Mouse (Mus musculus) lung, postnatal 0 days (tissue): ENCODE data around the gene Ift80. TPM values are rescaled to one million over a fixed set of nuclear protein-coding genes. Genes with fewer than 3 reads are reported as not detected.

ENCODE experiments used
- ATAC-seq: fragments of 200-750 bp; cut with Nextera tagmentation; 2 replicates; pipeline ENCODE4 v1.8.0; 2017; ENCODE audit warnings: moderate library complexity
- DNase-seq: peaks from one replicate; pipeline ENCODE4 v3.0.0-alpha.2; 2016; ENCODE audit warnings: low spot score
- H3K27ac ChIP-seq: fragments of 300-500 bp; sonication (generic); 2 replicates; pipeline ENCODE4 v1.5.1; 2014; ENCODE audit warnings: antibody characterized with exemption, mild to moderate bottlenecking, low read length, mixed read lengths
- H3K27me3 ChIP-seq: fragments of 300-500 bp; sonication (generic); replicated peaks from 2 replicates; pipeline ENCODE4 v1.6.1; 2014; ENCODE audit warnings: low read length, mixed read lengths; ENCODE audit not compliant: insufficient read depth
- H3K36me3 ChIP-seq: fragments of 300-500 bp; sonication (generic); 2 replicates; pipeline ENCODE4 v1.6.1; 2014; ENCODE audit warnings: low read length, mixed read lengths; ENCODE audit not compliant: insufficient read depth
- H3K4me1 ChIP-seq: fragments of 300-500 bp; sonication (generic); 2 replicates; pipeline ENCODE4 v1.6.1; 2014; ENCODE audit warnings: antibody characterized with exemption, low read depth, low read length, mixed read lengths; ENCODE audit not compliant: insufficient read depth
- H3K4me2 ChIP-seq: fragments of 300-500 bp; sonication (generic); replicated peaks from 2 replicates; pipeline ENCODE4 v1.6.1; 2014; ENCODE audit warnings: low read depth, mild to moderate bottlenecking, low read length, moderate library complexity, mixed read lengths
- H3K4me3 ChIP-seq: fragments of 300-500 bp; sonication (generic); 2 replicates; pipeline ENCODE4 v1.5.1; 2014; ENCODE audit warnings: low read depth, low read length
- H3K9ac ChIP-seq: fragments of 300-500 bp; sonication (generic); replicated peaks from 2 replicates; pipeline ENCODE4 v1.6.1; 2014; ENCODE audit warnings: low read depth, mild to moderate bottlenecking
- H3K9me3 ChIP-seq: fragments of 300-500 bp; sonication (generic); 2 replicates; pipeline ENCODE4 v1.6.1; 2016; ENCODE audit warnings: low read length, mixed read lengths
- CTCF ChIP-seq: IDR thresholded peaks from 2 replicates; pipeline ENCODE4 v1.5.1; 2016; ENCODE audit warnings: antibody characterized with exemption, mild to moderate bottlenecking
- EP300 ChIP-seq: IDR thresholded peaks from 2 replicates; pipeline ENCODE4 v1.6.1; 2016; ENCODE audit warnings: antibody characterized with exemption, mild to moderate bottlenecking, control low read depth
- WGBS: fragments of 180-500 bp; shearing (Covaris S2); extraction: QIAGEN DNeasy Blood & Tissue Kit; methylation state at CpG from one replicate; pipeline ENCODE4 v1.1.7; 2014; 5-methylcytosine and 5-hydroxymethylcytosine counted together
- polyA plus RNA-seq: library from polyadenylated mRNA; unstranded; fragments of >200 nt; fragmentation: Nextera tagmentation; extraction: Ambion mirVana; gene quantifications from 2 replicates; pipeline ENCODE4 v1.2.1, GENCODE M21; 2015

Ift80 gene
- polyA plus RNA-seq, 1 experiment from 2014 or later, result 5.9 TPM

DNA sequence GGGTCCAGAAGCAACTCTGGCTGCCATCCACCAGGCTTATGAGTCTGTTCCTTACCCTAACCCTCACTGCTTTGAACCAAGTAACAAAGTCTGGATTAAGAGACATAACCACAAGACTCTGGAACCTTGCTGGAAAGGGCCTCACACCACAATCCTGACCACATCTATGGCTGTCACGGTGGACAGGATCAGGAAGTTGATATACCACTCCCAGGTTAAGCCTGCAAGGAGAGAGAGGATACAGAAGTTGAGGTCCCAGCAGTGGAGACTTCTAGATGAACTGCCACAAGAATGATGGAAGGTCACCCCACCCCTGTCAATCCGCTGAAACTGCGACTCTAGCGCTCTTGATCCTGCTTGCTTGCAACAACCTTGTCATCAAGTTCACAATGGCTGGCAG is 26.7 kb downstream of the Ift80 start:
- Histone ChIP-seq H3K4me1 (peaks cover 9% of the 10 kb centered on the region; the same call in 1 of the 2 replicates), H3K9me3 (no peaks in the 10 kb centered on the region), H3K4me2 (no peak overlapping the region), H3K36me3 (no peaks in the 10 kb centered on the region), H3K27me3 (no peaks in the 10 kb centered on the region), H3K9ac (no peak overlapping the region), H3K4me3 (no peak overlapping the region), H3K27ac (no peak overlapping the region)
- ATAC-seq, result no peak
- DNase-seq, result no peak
- WGBS, result 92% methylated on average over 4 of the region's 4 CpGs
- TF ChIP-seq EP300, result no peak
- no peak for TF ChIP-seq CTCF

DNA sequence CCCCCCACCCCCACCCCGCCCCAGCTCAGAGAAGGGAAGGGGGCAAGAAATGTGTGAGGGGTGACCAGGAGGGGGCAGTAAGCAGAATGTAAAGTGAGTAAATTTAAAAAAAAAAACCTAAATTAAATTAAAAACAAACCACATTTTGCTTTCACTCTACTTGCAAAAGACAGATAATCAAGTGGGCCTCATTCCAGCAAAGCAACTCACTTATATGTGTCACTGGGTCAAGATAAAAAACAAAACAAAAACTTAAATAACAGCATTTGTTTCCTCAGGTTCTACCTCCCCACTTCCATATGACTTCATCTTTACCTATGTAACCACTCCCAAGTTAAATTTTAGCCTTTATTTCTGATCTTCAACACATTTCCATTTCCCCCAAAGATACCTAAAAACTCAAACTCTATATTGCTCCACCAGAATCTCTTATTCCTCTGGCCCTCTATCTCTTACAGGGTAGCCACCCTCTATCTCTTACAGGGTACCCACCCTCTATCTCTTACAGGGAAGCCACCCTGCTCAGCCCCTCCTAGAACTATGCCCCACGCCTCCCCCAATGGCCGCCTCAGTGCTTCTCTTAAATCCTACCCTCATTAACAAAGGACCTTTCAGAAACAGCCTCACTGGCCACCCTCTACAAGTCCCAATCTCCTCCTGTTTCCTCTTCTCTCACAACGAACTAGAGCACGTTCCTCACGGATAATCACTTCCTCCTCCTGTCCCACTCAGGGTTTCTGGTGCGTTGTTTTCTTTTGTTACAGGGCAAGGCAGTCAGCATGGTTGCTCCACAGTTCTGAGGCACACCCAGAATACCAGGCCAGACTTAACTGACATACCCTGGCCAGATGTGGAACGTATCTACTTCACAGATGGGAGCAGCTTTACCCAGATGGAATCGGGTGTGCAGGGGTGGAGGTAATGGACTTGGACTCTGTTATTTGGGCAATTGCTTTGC is 28.6 kb downstream of the Ift80 start:
- peaks cover 5% of the 10 kb centered on the region; the same call in 1 of the 2 replicates for H3K4me1 ChIP-seq
- no peaks in the 10 kb centered on the region for H3K9me3 ChIP-seq
- H3K4me3 ChIP-seq, result no peak overlapping the region
- TF ChIP-seq CTCF (no peak), EP300 (no peak)
- H3K9ac ChIP-seq, result no peak overlapping the region
- WGBS, result 43% methylated on average over 9 of the region's 9 CpGs
- H3K27ac ChIP-seq, result peak overlapping the region; percentile 57; the same call in 1 of the 2 replicates
- DNase-seq (peak; percentile 32), ATAC-seq (peak; percentile 20; the same call in 1 of the 2 replicates)
- H3K4me2 ChIP-seq, result no peak overlapping the region
- H3K27me3 ChIP-seq, result no peaks in the 10 kb centered on the region
- no peaks in the 10 kb centered on the region for H3K36me3 ChIP-seq

DNA sequence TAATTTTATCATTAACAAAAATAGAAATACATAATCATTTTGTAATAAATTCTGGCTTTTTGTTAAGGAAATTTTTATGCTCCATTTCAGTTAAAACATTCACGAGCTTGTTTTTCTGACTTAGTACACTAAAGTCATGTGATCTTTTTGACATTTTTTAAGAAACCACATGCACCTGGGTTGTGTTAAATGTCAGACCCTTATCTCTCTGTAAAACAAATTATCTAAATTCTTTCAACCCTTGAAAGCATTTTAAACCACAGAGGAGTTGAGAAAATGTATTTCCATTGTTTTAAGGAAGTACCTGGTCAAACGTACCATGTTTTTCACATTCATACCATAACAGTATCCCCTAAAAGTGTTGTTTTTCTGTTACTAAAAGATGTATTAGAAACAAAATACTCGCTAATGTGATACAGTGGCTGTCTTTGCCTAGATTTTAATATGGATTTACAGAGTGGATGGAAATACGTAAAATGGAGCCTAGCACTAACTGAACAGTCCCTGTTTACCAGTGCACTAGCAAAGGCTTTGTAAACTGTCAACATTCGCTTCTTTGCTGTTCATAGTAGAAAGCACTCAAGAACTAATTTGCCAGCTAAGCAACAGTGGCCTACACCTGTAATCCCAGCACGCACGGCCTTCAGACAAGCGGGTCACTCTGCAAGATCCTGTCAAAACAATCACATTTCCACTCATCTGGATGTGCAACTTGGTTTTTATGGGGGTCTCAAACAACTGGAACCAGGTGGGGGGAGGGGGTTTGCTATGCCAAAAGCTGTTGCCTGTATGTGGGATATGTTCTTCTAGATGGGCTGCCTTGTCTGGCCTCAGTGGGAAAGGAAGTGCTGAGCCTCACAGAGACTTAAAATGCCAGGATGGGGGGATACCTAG is 29.5 kb downstream of the Ift80 start:
- peak; percentile 13 for DNase-seq
- Histone ChIP-seq H3K4me2 (no peak overlapping the region), H3K27ac (peak overlapping the region; percentile 47; the same call in 1 of the 2 replicates), H3K4me1 (peaks cover 5% of the 10 kb centered on the region; the same call in 1 of the 2 replicates), H3K9me3 (no peaks in the 10 kb centered on the region), H3K4me3 (no peak overlapping the region), H3K36me3 (no peaks in the 10 kb centered on the region), H3K27me3 (no peaks in the 10 kb centered on the region), H3K9ac (no peak overlapping the region)
- TF ChIP-seq EP300, result peak; percentile 49; the same call in 1 of the 2 replicates
- TF ChIP-seq CTCF, result no peak
- peak; percentile 44; the same call in 1 of the 2 replicates for ATAC-seq
- 75% methylated on average over 8 of the region's 8 CpGs for WGBS

GRCm38 (mm10) chr3:68973574-68973973 is 30.8 kb downstream of the Ift80 start:
- Histone ChIP-seq H3K27ac (0 out of 2 replicates have a peak overlapping the region, but pooled peaks have one; percentile 1), H3K36me3 (no peaks in the 10 kb centered on the region), H3K9me3 (no peaks in the 10 kb centered on the region), H3K4me2 (no peak overlapping the region), H3K4me3 (no peak overlapping the region), H3K27me3 (no peaks in the 10 kb centered on the region), H3K9ac (no peak overlapping the region), H3K4me1 (peaks cover 5% of the 10 kb centered on the region; the same call in 1 of the 2 replicates)
- 28% methylated on average over 1 of the region's 1 CpGs for WGBS
- DNase-seq (peak; percentile 30), ATAC-seq (peak; percentile 57; the same call in 1 of the 2 replicates)
- TF ChIP-seq CTCF, result no peak

DNA sequence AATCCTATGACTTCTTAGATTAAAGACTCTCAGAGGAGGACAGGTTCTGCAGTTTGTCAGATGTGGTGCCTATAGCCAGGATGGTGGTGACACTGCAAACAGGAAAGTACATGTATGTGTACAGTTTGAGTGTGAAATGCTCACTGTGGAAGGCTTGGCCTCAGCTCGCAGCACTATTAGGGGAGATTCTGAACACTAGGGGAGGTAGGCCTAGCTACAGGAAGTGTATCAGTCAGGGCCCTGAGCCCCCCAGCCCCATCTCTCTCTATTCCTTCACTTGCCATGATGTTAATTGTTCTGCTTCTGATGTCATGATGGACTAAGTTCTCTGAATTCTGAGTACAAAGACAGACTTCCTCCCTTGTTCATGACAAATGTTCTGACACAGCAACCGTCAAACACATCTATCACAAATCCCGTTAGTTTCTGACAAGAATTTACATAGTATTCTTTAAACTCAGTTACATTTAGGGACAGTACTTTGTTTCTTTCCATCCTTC is 35.2 kb downstream of the Ift80 start:
- ATAC-seq, result no peak

More for the DNA sequence above, 35.2 kb downstream of the Ift80 start:
- Histone ChIP-seq H3K27ac (no peak overlapping the region), H3K36me3 (no peaks in the 10 kb centered on the region), H3K4me2 (no peak overlapping the region), H3K9ac (no peak overlapping the region), H3K4me3 (no peak overlapping the region), H3K4me1 (no peaks in the 10 kb centered on the region), H3K27me3 (no peaks in the 10 kb centered on the region), H3K9me3 (no peaks in the 10 kb centered on the region)
- TF ChIP-seq EP300 (no peak), CTCF (no peak)
- WGBS, result 75% methylated on average over 3 of the region's 3 CpGs
- DNase-seq, result no peak
